Mouse (Mus musculus) myocyte (in vitro differentiated cells): ENCODE measurements around the gene Filip1. TPM values are rescaled to one million over a fixed set of nuclear protein-coding genes. Genes with fewer than 3 reads are reported as not detected.

Experiments
- H3K27me3 ChIP-seq: one replicate; pipeline ENCODE4 v1.6.1; 2011; ENCODE audit not compliant: control insufficient read depth, insufficient read depth, insufficient read length
- H3K36me3 ChIP-seq: one replicate; pipeline ENCODE4 v1.6.1; 2011; ENCODE audit not compliant: control insufficient read depth, insufficient read depth
- H3K4me2 ChIP-seq: one replicate; pipeline ENCODE4 v1.6.1; 2011; ENCODE audit warnings: low read depth, control low read depth
- H3K4me3 ChIP-seq: one replicate; pipeline ENCODE4 v1.5.1; 2011; ENCODE audit warnings: mild to moderate bottlenecking, control low read depth, moderate library complexity
- H3K79me2 ChIP-seq: one replicate; pipeline ENCODE4 v1.6.1; 2011; ENCODE audit not compliant: control insufficient read depth, insufficient read depth
- H3ac ChIP-seq: one replicate; pipeline ENCODE4 v1.6.1; 2011; ENCODE audit not compliant: control insufficient read depth, insufficient read length
- CEBPB ChIP-seq: IDR thresholded peaks from 2 replicates; pipeline ENCODE4 v1.6.1; 2011; ENCODE audit warnings: mild to moderate bottlenecking, moderate library complexity; ENCODE audit not compliant: poor library complexity, insufficient read depth, severe bottlenecking
- E2F4 ChIP-seq: IDR thresholded peaks from one replicate; pipeline ENCODE4 v1.6.1; 2011; ENCODE audit warnings: mild to moderate bottlenecking, control low read depth, moderate library complexity; ENCODE audit not compliant: insufficient read depth
- MAX ChIP-seq: IDR thresholded peaks from one replicate; pipeline ENCODE4 v1.6.1; 2011; ENCODE audit warnings: low read depth, mild to moderate bottlenecking, control low read depth
- MYOD1 ChIP-seq, 3 experiments: IDR thresholded peaks; one replicate each; pipeline ENCODE4 v1.6.1; 2011; ENCODE audit warnings: control low read depth in 2 of 3, low read depth in 2 of 3, mild to moderate bottlenecking in 2 of 3, moderate library complexity in 1 of 3; ENCODE audit not compliant: insufficient read length in 2 of 3, control insufficient read depth in 1 of 3
- MYOG ChIP-seq, 3 experiments: IDR thresholded peaks; one replicate each; pipeline ENCODE4 v1.6.1; 2011; ENCODE audit warnings: control low read depth in 2 of 3, low read depth in 2 of 3, mild to moderate bottlenecking in 2 of 3; ENCODE audit not compliant: insufficient read length in 2 of 3, control insufficient read depth in 1 of 3, insufficient read depth in 1 of 3
- POLR2A ChIP-seq: IDR thresholded peaks from one replicate; pipeline ENCODE4 v1.6.1; 2011; ENCODE audit warnings: low read depth, mild to moderate bottlenecking, control low read depth, moderate library complexity; ENCODE audit not compliant: insufficient read length
- POLR2AphosphoS2 ChIP-seq: IDR thresholded peaks from one replicate; pipeline ENCODE4 v1.6.1; 2011; ENCODE audit warnings: low read depth, control low read depth; ENCODE audit not compliant: insufficient read length
- REST ChIP-seq: IDR thresholded peaks from one replicate; pipeline ENCODE4 v1.6.1; 2011; ENCODE audit warnings: mild to moderate bottlenecking, control low read depth, moderate library complexity; ENCODE audit not compliant: insufficient read depth, insufficient read length
- SRF ChIP-seq: IDR thresholded peaks from one replicate; pipeline ENCODE4 v1.6.1; 2011; ENCODE audit warnings: low read depth; ENCODE audit not compliant: control insufficient read depth, insufficient read length
- TCF12 ChIP-seq: IDR thresholded peaks from one replicate; pipeline ENCODE4 v1.6.1; 2011; ENCODE audit warnings: mild to moderate bottlenecking, control low read depth; ENCODE audit not compliant: poor library complexity, insufficient read depth, severe bottlenecking
- TCF3 ChIP-seq: IDR thresholded peaks from one replicate; pipeline ENCODE4 v1.6.1; 2011; ENCODE audit warnings: low read depth, control low read depth; ENCODE audit not compliant: insufficient read length
- USF1 ChIP-seq: IDR thresholded peaks from one replicate; pipeline ENCODE4 v1.6.1; 2011; ENCODE audit warnings: low read depth, mild to moderate bottlenecking, control low read depth, moderate library complexity
- polyA plus RNA-seq: library from polyadenylated mRNA; unstranded; fragments of >200 nt; fragmentation: generic; extraction: Trizol; gene quantifications from one replicate; pipeline ENCODE4 v1.2.1, GENCODE M21; 2012; ENCODE audit warnings: missing spikeins

Filip1 gene
- polyA plus RNA-seq, 1 experiment = 7.0 TPM

- Histone ChIP-seq H3K4me2 (no peak overlapping the region), H3K4me3 (no peak overlapping the region), H3ac (no peak overlapping the region), H3K27me3 (peaks cover 4% of the 10 kb centered on the region), H3K79me2 (no peaks in the 10 kb centered on the region), H3K36me3 (no peaks in the 10 kb centered on the region)
- TF ChIP-seq USF1 = no peak
- no peak for TF ChIP-seq SRF
- TF ChIP-seq MYOD1 (IDR thresholded peaks at IDR 0.05; ENCODE audit: control insufficient read depth in 1 of 3, insufficient read length in 2 of 3, low read depth in 2 of 3) = no peak
- TF ChIP-seq TCF12 = no peak
- TF ChIP-seq TCF3 = no peak
- TF ChIP-seq CEBPB = no peak
- TF ChIP-seq POLR2A = no peak
- no peak for TF ChIP-seq POLR2AphosphoS2
- TF ChIP-seq REST = no peak
- TF ChIP-seq MAX = no peak
- no peak for TF ChIP-seq E2F4
- TF ChIP-seq MYOG (IDR thresholded peaks at IDR 0.05; ENCODE audit: control insufficient read depth in 1 of 3, insufficient read depth in 1 of 3, insufficient read length in 2 of 3, low read depth in 2 of 3) = no peak
Observed at GRCm38 (mm10) chr9:79875522-79876131, 137.0 kb downstream of the Filip1 start.

- Histone ChIP-seq H3K4me2 (no peak overlapping the region), H3K4me3 (no peak overlapping the region), H3K27me3 (peaks cover 14% of the 10 kb centered on the region), H3ac (no peak overlapping the region), H3K79me2 (no peaks in the 10 kb centered on the region), H3K36me3 (no peaks in the 10 kb centered on the region)
- TF ChIP-seq USF1 (no peak), MYOG (IDR thresholded peaks at IDR 0.05; ENCODE audit: control insufficient read depth in 1 of 3, insufficient read depth in 1 of 3, insufficient read length in 2 of 3, low read depth in 2 of 3) (no peak), POLR2A (no peak), POLR2AphosphoS2 (no peak), TCF3 (no peak), REST (no peak), TCF12 (no peak), E2F4 (no peak), CEBPB (no peak), MAX (no peak), MYOD1 (IDR thresholded peaks at IDR 0.05; ENCODE audit: control insufficient read depth in 1 of 3, insufficient read length in 2 of 3, low read depth in 2 of 3) (no peak), SRF (no peak)
Observed at GRCm38 (mm10) chr9:79872598-79872997, 140.1 kb downstream of the Filip1 start.

- H3ac ChIP-seq = no peak overlapping the region
- TF ChIP-seq SRF = no peak
- no peak for TF ChIP-seq MYOD1 (IDR thresholded peaks at IDR 0.05; ENCODE audit: control insufficient read depth in 1 of 3, insufficient read length in 2 of 3, low read depth in 2 of 3)
Observed at GRCm38 (mm10) chr9:79869512-79869911, 143.1 kb downstream of the Filip1 start.

GRCm38 (mm10) chr9:79865998-79866397 lies 146.7 kb downstream of the Filip1 start:
- H3K27me3 ChIP-seq = peaks cover 15% of the 10 kb centered on the region
- no peaks in the 10 kb centered on the region for H3K79me2 ChIP-seq
- no peak overlapping the region for H3K4me2 ChIP-seq
- no peak overlapping the region for H3K4me3 ChIP-seq
- TF ChIP-seq MYOG (IDR thresholded peaks at IDR 0.05; ENCODE audit: control insufficient read depth in 1 of 3, insufficient read depth in 1 of 3, insufficient read length in 2 of 3, low read depth in 2 of 3) = no peak
- no peak overlapping the region for H3ac ChIP-seq
- no peaks in the 10 kb centered on the region for H3K36me3 ChIP-seq

More at GRCm38 (mm10) chr9:79869512-79869911, 143.1 kb downstream of the Filip1 start:
- no peak overlapping the region for H3K4me2 ChIP-seq
- no peak overlapping the region for H3K4me3 ChIP-seq
- no peaks in the 10 kb centered on the region for H3K79me2 ChIP-seq
- H3K27me3 ChIP-seq = peaks cover 10% of the 10 kb centered on the region
- no peaks in the 10 kb centered on the region for H3K36me3 ChIP-seq

GRCm38 (mm10) chr9:79862544-79862943 lies 150.1 kb downstream of the Filip1 start:
- H3K27me3 ChIP-seq = peaks cover 4% of the 10 kb centered on the region
- TF ChIP-seq TCF12 (no peak), POLR2A (no peak), MAX (no peak), E2F4 (no peak), TCF3 (no peak), REST (no peak), USF1 (no peak), CEBPB (no peak), MYOD1 (IDR thresholded peaks at IDR 0.05; ENCODE audit: control insufficient read depth in 1 of 3, insufficient read length in 2 of 3, low read depth in 2 of 3) (no peak), MYOG (IDR thresholded peaks at IDR 0.05; ENCODE audit: control insufficient read depth in 1 of 3, insufficient read depth in 1 of 3, insufficient read length in 2 of 3, low read depth in 2 of 3) (no peak), POLR2AphosphoS2 (no peak), SRF (no peak)
- H3K36me3 ChIP-seq = no peaks in the 10 kb centered on the region
- no peak overlapping the region for H3K4me2 ChIP-seq
- H3K79me2 ChIP-seq = no peaks in the 10 kb centered on the region
- H3ac ChIP-seq = no peak overlapping the region
- no peak overlapping the region for H3K4me3 ChIP-seq
